Mouse (Mus musculus) forebrain, embryonic 15.5 days (tissue): ENCODE data around the gene Mcm3. TPM values are rescaled to one million over a fixed set of nuclear protein-coding genes. Genes with fewer than 3 reads are reported as not detected.

Source experiments
- polyA plus RNA-seq: library from polyadenylated mRNA; unstranded; fragments of >200 nt; fragmentation: Nextera tagmentation; extraction: Ambion mirVana; gene quantifications from 2 replicates; pipeline ENCODE4 v1.2.1, GENCODE M21; 2015

Gene Mcm3
- polyA plus RNA-seq, 1 experiment from 2014 or later, result 51.8 TPM

Other genes starting within 250 kb of the Mcm3 start
- 0.03 TPM in 1 of 2 replicates, not detected in the other for gene Pkhd1, start 202.2 kb downstream of the Mcm3 start, polyA plus RNA-seq
- gene Il17a, start 89.4 kb downstream of the Mcm3 start, polyA plus RNA-seq, result not detected in 2 replicates
- not detected in 2 replicates for gene Il17f, start 29.7 kb downstream of the Mcm3 start, polyA plus RNA-seq
- 22.5 and 23.1 TPM in 2 replicates for gene Paqr8, start 70.3 kb upstream of the Mcm3 start, polyA plus RNA-seq
- 1.3 and 2.0 TPM in 2 replicates for gene Efhc1, start 131.3 kb upstream of the Mcm3 start, polyA plus RNA-seq